Mouse (Mus musculus) hindbrain, embryonic 10.5 days (tissue): Measurements from ENCODE around the gene Nhej1. TPM values are rescaled to one million over a fixed set of nuclear protein-coding genes. Genes with fewer than 3 reads are reported as not detected.

Experiments used
- DNase-seq: peaks from one replicate; pipeline ENCODE4 v3.0.0-alpha.2; 2017; ENCODE audit warnings: low spot score
- H3K27ac ChIP-seq: fragments of 300-500 bp; sonication (generic); 2 replicates; pipeline ENCODE4 v1.5.1; 2016; ENCODE audit warnings: mild to moderate bottlenecking, moderate library complexity
- H3K27me3 ChIP-seq: fragments of 300-500 bp; sonication (generic); 2 replicates; pipeline ENCODE4 v1.6.1; 2016; ENCODE audit warnings: mild to moderate bottlenecking; ENCODE audit not compliant: poor library complexity, insufficient read depth, severe bottlenecking
- H3K36me3 ChIP-seq: fragments of 300-500 bp; sonication (generic); 2 replicates; pipeline ENCODE4 v1.6.1; 2016; ENCODE audit warnings: mild to moderate bottlenecking, moderate library complexity
- H3K4me1 ChIP-seq: fragments of 300-500 bp; sonication (generic); replicated peaks from 2 replicates; pipeline ENCODE4 v1.6.1; 2016; ENCODE audit warnings: mild to moderate bottlenecking
- H3K4me3 ChIP-seq: fragments of 300-500 bp; sonication (generic); 2 replicates; pipeline ENCODE4 v1.5.1; 2016; ENCODE audit warnings: mild to moderate bottlenecking, moderate library complexity
- H3K9me3 ChIP-seq: fragments of 300-500 bp; sonication (generic); 2 replicates; pipeline ENCODE4 v1.6.1; 2016; ENCODE audit warnings: mild to moderate bottlenecking, moderate library complexity
- WGBS: fragments of 180-500 bp; shearing (Covaris S2); methylation state at CpG from one replicate; pipeline ENCODE4 v1.1.7; 2016; 5-methylcytosine and 5-hydroxymethylcytosine counted together
- polyA plus RNA-seq: library from polyadenylated mRNA; unstranded; fragments of >200 nt; fragmentation: Nextera tagmentation; extraction: Ambion mirVana; gene quantifications from 2 replicates; pipeline ENCODE4 v1.2.1, GENCODE M21; 2016

Gene Nhej1
- polyA plus RNA-seq, 1 experiment from 2014 or later, result 14.1 TPM

GRCm38 (mm10) chr1:74935402-74935801, 189.6 kb downstream of the Nhej1 start, which contains the start of gene Cfap65:
Gene Cfap65, minus strand, starts transcription at chr1:74935599.
- 1% methylated on average over 18 of the region's 18 CpGs for WGBS
- H3K27me3 ChIP-seq, result peaks cover 32% of the 10 kb centered on the region
- peak within 1 kb of the TSS; percentile 50 for H3K4me3 ChIP-seq

GRCm38 (mm10) chr1:74927621-74928296, 197.2 kb downstream of the Nhej1 start:
- Histone ChIP-seq H3K4me3 (no peak overlapping the region), H3K4me1 (no peaks in the 10 kb centered on the region), H3K27me3 (peaks cover 48% of the 10 kb centered on the region), H3K27ac (no peak overlapping the region), H3K9me3 (no peaks in the 10 kb centered on the region), H3K36me3 (no peaks in the 10 kb centered on the region)
- no peak for DNase-seq
- 82% methylated on average over 9 of the region's 9 CpGs for WGBS

More at GRCm38 (mm10) chr1:74935402-74935801, 189.6 kb downstream of the Nhej1 start, which contains the start of gene Cfap65:
- no peaks in the 10 kb centered on the region for H3K9me3 ChIP-seq
- H3K27ac ChIP-seq, result no peak within 1 kb of the TSS
- peak; percentile 59 for DNase-seq
- no peaks in the 10 kb centered on the region for H3K36me3 ChIP-seq
- H3K4me1 ChIP-seq, result no peaks in the 10 kb centered on the region

GRCm38 (mm10) chr1:74926721-74927120, 198.3 kb downstream of the Nhej1 start:
- Histone ChIP-seq H3K9me3 (no peaks in the 10 kb centered on the region), H3K4me3 (no peak overlapping the region), H3K4me1 (no peaks in the 10 kb centered on the region), H3K27ac (no peak overlapping the region), H3K36me3 (no peaks in the 10 kb centered on the region), H3K27me3 (peaks cover 55% of the 10 kb centered on the region)
- WGBS, result 42% methylated on average over 6 of the region's 6 CpGs
- DNase-seq, result peak; percentile 37

GRCm38 (mm10) chr1:74924464-74924863, 200.5 kb downstream of the Nhej1 start:
- H3K27me3 ChIP-seq, result peaks cover 55% of the 10 kb centered on the region
- WGBS, result 66% methylated on average over 4 of the region's 4 CpGs
- no peak overlapping the region for H3K4me3 ChIP-seq
- no peak for DNase-seq
- H3K9me3 ChIP-seq, result no peaks in the 10 kb centered on the region
- no peak overlapping the region for H3K27ac ChIP-seq
- H3K4me1 ChIP-seq, result no peaks in the 10 kb centered on the region
- no peaks in the 10 kb centered on the region for H3K36me3 ChIP-seq

Other genes with a start within 250 kb of the Nhej1 start
- 0.25 and 0.89 TPM in 2 replicates for gene Fev, start 239.8 kb downstream of the Nhej1 start, polyA plus RNA-seq
- not detected in 2 replicates for gene Cryba2, start 232.1 kb downstream of the Nhej1 start, polyA plus RNA-seq
- gene Cfap65, start 189.6 kb downstream of the Nhej1 start, polyA plus RNA-seq, result 0.50 and 1.7 TPM in 2 replicates
- 0.12 TPM in 2 replicates for gene Ihh, start 173.5 kb downstream of the Nhej1 start, polyA plus RNA-seq
- not detected in 2 replicates for gene Slc23a3, start 8.7 kb upstream of the Nhej1 start, polyA plus RNA-seq
- gene Cnppd1, start 17.5 kb upstream of the Nhej1 start, polyA plus RNA-seq, result 53.5 and 67.2 TPM in 2 replicates
- 46.0 and 63.4 TPM in 2 replicates for gene Retreg2, start 17.6 kb upstream of the Nhej1 start, polyA plus RNA-seq
- gene Zfand2b, start 43.4 kb upstream of the Nhej1 start, polyA plus RNA-seq, result 38.0 and 43.8 TPM in 2 replicates
- 32.6 and 35.7 TPM in 2 replicates for gene Abcb6, start 55.2 kb upstream of the Nhej1 start, polyA plus RNA-seq
- 21.6 and 23.8 TPM in 2 replicates for gene Ankzf1, start 67.0 kb upstream of the Nhej1 start, polyA plus RNA-seq
- gene Atg9a, start 67.0 kb upstream of the Nhej1 start, polyA plus RNA-seq, result 23.1 and 32.1 TPM in 2 replicates
- 14.5 and 19.9 TPM in 2 replicates for gene Glb1l, start 85.6 kb upstream of the Nhej1 start, polyA plus RNA-seq
- gene Stk16, start 85.6 kb upstream of the Nhej1 start, polyA plus RNA-seq, result 143 and 153 TPM in 2 replicates
- gene Tuba4a, start 94.7 kb upstream of the Nhej1 start, polyA plus RNA-seq, result 10.8 and 19.4 TPM in 2 replicates
- not detected in 2 replicates for gene A630095N17Rik, start 106.9 kb upstream of the Nhej1 start, polyA plus RNA-seq
- gene Dnajb2, start 111.2 kb upstream of the Nhej1 start, polyA plus RNA-seq, result 28.9 and 37.5 TPM in 2 replicates
- 3.9 and 7.9 TPM in 2 replicates for gene Ptprn, start 139.3 kb upstream of the Nhej1 start, polyA plus RNA-seq
- 7.5 and 22.3 TPM in 2 replicates for gene Resp18, start 153.2 kb upstream of the Nhej1 start, polyA plus RNA-seq
- gene Dnpep, start 192.8 kb upstream of the Nhej1 start, polyA plus RNA-seq, result 154 and 199 TPM in 2 replicates
- gene Des, start 235.1 kb upstream of the Nhej1 start, polyA plus RNA-seq, result 3.8 and 4.5 TPM in 2 replicates